Mouse (Mus musculus) urinary bladder, postnatal 36 days (tissue): ENCODE measurements at regions not wholly inside any gene's neighbourhood (a gene's known extent, or its start where the extent isn't known, plus 50 kb on each side); places are given as distances from the start of the nearest gene placed in this dataset.
A peak's percentile ranks its signal among the peaks of the same experiment; 100 is the strongest.

ENCODE experiments used
- DNase-seq, 2 experiments: peaks; one replicate each; pipeline ENCODE4 v3.0.0; 2022; ENCODE audit warnings: low spot score in 2 of 2, mixed read lengths in 1 of 2

DNA sequence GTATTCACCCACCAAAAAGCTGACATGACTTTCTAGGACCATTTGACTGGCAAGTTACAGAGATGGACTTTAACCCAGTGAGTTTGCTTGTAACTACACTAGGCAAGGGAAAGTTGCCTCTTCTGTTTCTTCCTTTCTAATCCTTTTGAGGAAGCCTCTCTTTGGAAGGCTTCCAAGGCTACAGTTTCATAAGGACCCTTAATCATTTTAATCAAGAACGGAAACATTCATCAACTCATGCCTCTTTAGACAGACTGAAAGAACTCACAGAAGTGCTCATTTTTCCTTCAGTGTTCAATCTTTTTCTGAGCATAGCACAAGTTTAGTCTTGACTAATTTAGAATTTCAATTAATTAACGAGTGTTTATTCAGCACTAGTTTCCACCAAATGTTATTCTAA lies 84.2 kb downstream of the Ddx1 start:
- no peak for DNase-seq

DNA sequence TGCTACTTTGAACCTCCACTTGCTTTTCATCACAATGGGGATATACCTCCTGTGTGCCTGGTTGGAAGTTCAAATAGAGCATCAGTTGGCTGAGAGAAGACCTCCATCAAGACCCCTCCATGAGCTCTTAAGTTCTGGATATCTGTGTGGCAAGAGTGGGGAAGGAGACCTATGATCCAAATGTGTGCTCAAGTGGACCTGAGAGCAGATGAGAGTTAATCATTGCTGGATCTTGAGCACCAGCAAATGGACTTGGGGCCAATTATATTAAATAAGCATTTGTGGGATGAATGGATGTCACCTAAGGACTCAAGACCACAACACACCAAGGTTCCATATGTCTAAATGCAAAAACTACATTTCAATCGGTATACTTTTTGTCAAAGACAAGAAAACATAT lies 88.0 kb downstream of the Ddx1 start:
- DNase-seq, result no peak

DNA sequence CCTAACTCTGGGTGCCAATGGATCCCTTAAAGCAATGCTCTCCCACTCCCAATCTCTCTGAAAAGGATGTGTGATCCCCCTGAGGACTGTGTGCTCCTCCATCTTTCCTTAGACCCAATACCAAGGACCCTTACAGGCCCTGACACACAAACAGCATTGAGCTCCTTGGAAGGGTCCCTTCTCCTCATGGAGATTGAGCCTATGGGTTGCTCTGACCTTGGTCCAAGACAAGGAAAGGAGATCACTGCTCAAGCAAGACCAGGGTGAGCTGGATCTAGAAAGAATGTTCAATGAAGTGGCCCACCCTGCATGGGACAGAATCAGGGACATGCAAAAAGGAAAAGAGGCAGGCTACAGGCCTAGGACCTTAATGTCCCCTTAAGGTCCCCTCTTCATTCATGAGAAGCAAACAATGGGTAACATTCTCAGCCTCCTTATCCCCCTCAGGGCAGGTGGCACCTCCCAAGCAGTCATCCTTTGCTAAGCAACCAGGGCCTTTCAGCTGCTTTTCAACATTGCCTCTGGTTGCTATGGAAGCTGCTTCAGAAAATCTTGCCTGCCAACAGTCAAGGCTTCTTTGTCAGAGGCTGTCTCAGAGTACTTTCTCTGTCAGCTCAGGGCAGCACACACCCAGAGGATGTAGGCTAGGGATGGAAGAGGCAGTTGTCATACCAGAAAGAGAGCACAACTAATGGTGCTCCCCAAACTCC lies 89.5 kb downstream of the Ddx1 start:
- DNase-seq, result no peak

DNA sequence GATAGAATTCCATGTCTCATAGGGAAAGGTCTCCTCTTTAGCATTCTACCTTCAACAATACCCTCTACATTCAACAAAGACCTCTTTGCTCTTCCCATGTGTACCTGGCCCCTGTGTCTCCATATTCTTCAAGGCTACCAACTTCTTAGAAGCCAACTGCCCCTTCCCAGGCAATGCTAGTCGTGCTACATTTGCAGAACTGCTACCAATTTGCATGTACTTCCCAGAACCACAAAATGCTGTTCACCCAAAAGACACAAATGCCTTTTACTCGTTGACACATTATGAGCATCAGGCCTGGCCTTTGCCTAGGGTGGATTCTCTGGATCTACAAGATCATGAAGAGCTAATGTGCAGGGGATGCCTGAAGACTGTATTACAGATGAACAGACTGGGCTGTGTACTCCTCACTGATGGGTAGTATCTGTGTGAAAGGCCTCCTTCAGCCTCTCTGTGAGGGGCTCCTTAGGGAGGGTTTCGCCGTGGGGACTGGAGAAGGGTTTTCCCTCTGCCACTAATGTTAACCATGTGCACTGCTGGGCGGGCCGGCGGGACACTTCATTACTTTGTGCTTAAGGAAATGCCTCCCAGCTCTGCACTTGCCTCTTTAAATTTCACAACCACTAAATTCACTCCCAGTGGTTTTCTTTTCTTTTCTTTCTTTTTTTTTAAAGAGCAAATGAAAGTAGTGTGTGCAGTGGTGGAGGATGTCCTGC lies 91.2 kb downstream of the Ddx1 start:
- no peak for DNase-seq

DNA sequence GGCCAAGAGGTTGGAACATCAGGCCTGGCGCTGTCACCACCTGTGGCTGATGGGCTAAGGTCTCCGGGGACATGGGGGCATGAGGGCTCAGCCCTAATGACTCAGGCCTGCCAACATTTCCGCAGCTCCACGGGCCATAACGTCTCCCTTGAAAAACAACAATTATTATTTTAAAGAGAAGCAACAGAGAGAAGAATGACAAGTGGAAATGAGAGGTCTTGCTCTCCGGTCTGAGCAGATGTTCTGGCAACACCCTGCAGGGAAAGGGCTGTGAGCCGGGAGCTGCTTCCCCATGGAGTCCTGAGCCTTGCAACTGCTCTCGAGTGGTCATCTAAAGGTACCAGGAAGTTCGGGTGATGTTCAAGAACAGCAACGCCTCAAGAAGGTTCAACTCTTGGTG lies 91.9 kb downstream of the Ddx1 start:
- no peak for DNase-seq

DNA sequence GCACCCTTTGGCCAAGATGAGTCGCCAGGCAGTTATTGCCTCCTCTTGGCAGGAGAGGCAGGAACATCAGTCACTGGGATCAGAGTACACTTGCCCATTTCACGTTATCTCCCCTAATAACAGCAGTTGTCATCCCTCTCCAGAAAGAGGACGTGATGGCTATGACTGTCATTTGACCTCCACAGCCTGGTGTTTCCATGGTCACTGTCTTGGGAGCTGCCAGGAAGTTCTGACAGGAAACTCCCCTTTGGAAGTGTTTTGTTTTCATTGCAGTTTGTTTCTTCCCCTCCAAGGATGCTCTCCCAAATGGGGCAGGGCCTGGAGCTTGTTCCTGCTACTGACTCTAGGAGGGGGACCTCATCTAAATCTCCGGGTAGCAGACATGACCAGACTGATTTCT lies 98.3 kb downstream of the Ddx1 start:
- no peak for DNase-seq

DNA sequence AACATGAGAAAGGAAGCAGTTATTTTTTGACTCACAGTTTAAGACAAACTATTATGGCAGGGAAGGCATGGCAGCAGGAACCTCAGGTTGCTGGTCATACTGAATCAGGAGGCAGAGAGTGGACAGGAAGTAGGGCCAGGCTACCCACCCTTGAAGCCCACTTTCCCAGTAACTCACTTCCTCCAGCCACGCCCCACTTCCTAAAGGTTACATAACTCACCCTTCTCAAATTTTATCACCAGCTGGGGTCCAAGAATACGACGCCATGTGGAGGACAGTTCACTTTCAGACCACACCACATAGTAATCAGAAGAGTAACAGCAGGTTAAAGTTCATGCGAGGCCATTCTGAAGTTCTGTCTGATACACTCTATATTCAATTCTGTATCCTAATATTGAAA lies 101.8 kb downstream of the Ddx1 start:
- DNase-seq, result no peak

DNA sequence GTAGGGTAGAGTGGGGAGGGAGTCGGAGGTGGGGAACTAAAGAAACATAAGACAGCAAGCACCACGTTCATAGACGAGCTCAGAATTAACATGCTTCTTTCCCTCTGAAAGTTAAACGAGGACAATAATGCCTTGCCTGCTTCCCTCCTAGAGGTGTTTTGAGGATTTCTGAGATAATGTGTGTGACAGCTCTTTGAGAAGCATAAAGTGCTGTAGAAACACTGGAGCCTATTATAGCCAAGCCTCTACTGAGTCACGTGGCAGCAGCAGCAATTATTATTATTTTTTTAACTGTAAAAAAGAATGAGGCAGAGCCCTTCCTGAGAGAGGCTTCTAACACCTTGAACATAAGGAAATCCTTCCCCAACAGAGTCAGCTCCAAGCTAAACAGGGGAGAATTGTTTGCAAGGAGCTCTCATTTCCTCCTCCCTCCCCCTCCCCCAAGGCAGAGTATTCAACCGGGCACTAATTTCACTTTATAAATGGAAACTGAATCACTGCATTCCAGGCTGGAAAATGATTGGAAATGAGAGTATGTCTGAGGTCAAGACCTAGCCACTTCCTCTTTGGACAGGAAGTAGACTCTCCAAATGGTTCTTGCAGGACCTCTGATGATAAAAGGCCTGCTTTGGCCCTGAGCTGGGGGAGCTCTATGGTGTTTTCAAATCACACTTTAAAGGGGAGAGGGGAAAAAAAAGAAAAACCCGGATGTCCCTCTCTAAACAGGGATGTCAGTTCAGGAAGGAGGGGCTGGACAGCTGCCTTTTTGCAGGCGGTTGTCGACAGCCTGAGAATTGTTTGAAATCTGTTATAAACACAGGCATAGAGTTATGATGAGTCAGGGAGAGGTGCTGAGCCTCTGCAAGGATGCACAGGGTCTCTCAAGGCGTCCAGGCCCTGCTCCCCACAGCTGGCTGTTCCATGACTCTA lies 103.6 kb downstream of the Ddx1 start:
- peak in 1 of 2 experiments; percentile 1 for DNase-seq

DNA sequence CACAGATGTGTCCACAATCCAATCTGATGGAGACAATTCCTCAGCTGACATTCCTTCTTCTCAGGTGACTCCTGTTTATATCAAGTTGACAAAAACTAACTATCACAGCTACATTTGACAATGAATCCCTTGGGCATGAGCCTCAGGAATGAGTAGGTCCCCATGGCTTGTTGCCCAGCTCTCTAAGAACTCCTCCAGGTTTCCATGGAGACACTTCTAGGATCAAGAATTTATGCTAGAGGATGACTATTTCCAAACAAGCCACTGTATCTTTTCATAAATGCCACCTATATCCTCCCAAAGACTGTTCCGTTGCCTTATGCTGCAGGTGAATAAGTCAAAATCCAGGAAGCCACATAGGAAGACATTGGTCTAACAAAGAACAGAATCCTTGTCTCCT lies 104.3 kb downstream of the Ddx1 start:
- DNase-seq, result no peak

DNA sequence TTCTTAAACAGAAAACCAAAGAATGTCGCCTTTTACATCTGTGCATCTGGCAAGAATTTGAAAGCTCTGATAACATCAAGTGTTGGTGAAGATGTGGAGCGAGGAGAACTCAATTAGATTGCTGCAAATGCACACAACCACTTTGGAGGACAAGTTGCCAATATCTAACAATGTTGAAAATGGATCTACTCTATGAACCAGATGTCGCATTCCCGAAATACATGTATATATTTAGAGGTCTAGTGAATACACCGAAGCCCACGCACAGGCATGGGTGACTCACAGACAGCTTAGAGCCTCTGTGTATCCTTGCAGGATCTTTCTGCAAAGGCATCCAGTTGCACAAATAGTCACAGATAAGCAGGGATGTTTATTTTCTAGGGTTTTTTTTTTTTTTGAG lies 108.4 kb downstream of the Ddx1 start:
- no peak for DNase-seq

DNA sequence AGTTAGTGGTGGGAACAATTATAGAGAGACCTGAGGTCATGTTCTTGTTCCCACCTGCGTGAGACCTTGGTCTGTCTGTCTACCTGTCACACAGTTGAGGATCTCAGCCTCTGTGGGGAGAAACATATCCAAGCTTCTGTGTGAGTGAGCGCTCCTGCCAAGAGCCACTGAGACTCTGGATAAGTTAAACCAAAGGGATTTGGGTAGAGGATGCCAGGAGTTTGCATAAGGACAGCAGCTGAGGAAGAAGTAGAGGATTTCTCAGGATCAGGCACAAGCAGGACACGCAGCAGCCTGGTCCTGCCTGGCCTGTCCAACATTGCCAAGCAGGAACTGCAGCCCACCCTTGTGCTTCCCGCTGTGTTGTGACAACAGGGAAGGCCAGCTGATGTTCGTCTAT lies 109.8 kb downstream of the Ddx1 start:
- no peak for DNase-seq

DNA sequence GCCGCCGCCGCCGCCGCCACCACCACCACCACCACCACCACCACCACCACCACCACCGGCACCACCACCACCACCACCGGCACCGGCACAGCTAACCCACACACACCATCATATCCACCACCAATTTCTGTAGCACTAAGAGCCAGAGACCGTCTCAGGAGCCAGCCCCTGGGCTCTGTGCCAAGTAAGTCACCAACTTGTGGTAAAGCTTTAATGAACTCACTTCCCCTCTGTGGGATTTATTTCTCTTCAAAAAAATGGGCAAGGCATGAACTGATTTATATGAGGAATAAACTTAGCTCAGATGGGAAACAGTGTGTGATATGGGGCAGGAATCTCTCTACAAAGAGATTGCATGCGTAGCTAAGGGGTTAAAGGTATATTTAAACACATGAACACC lies 114.8 kb downstream of the Ddx1 start:
- DNase-seq, result no peak

DNA sequence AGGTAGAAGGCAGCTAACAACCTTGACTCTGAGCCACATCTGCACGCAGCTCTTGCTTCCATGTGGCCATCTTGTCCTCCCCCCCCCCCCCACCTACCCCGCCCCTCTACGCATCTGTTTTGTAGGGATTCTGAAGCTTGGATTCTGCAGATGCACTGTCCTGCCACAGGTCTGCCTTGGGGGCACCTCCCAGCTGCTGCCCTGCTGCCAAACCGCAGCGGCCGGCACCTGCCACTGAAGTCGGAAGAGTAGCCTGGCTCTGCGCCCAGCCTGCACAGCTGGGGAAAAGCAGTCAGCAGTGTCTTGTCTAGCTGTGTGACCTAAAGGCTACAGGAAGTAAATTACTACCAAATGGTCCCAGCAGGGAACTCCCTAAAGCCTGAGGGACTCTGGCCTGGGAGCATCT lies 119.3 kb downstream of the Ddx1 start:
- DNase-seq, result no peak

DNA sequence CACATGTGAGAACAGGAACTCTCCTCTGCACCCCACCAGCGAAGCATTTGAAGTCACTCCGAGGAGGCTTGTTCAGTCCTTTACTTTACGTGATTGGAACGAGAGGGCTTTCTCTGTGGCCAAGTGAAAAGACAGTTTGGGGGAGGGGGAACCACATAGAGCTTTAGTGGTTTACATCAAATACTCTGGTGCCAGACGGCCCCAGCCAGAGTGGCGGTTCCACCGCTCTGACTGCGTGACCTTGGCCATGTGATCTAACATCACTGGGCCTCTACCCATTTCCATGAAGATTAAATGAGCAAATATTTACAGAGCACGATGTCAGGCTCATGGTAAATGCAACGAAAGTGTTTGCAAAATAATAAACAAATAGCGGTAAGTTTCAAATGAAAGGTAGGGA lies 121.6 kb downstream of the Ddx1 start:
- DNase-seq, result no peak

DNA sequence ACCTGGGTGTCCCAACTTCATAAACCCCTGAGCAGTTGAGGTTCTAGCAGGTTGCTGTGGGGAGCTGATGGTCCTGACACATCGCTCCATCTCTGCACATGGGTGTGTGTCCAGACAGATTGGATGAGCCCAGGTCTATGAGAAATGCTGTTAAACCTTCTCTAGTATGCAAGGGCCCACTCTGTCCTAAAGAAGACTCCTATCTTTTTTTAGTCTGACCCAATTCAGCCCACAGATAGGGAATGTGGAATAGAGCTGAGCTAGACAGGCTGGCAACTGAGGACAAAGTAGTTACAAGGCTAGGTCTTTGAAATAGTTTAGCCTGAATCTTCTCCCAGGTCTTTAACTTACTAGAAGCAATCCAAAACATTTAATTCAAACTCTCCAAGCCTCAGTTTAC lies 124.0 kb downstream of the Ddx1 start:
- DNase-seq, result no peak

DNA sequence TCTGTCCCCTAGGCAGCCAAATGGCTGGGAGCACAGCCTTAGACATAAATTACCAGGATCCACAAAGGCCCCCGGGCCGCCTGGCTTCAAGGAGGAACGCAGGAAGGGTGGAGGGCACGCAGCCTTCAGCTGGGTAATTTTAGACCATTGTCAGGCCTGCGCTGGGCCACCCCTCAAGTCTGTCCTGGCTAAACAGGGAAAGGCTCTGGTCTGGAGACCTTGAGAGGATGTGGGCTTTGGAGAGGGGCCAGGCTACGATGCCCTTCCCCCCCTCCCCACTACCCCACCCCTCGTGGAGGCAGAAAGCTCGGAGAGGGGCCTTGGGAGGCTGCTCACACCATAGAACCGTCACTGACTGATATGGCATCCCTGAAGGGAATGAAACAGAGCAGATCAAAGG lies 126.7 kb downstream of the Ddx1 start:
- DNase-seq, result no peak

DNA sequence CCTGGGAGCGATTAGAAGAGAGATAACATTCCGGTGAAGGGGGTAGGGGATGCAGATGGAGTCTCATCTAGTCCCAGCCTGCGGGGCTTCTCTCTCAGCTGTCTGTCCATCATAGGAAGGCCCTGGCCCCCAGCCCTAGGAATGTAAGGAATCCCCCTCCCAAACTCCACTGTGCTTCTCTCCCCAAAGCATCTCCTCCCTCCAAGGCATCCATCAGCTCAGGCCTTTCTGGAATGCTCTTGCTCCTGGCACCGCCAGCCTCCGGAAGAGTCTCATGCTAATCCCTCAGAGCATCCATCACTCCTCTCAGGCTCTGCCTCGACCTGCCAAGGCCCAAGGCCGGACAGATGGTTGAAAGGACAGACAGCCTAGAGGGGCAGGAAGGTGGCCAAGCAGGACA lies 128.4 kb downstream of the Ddx1 start:
- DNase-seq, result no peak

DNA sequence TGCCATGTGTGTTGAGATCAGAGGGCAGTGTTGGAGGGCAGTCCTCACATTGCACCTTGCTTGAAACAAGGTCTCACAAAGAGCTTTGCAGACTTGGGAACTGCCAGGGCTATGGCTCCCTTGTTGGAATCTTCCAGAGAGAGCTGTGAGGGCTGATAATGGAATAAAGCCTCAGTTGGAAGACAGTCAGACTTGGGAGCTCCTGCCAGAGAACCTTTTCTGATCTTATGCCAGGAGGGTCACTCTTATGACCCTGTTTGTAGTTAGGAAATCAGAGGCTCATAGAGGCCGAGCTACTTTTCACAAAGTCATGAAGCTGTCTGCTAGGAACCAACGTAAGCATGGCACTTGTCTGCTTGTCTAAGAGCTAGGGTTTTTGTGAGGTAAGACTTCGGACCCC lies 129.4 kb downstream of the Ddx1 start:
- DNase-seq, result peak in 1 of 2 experiments; percentile 13

DNA sequence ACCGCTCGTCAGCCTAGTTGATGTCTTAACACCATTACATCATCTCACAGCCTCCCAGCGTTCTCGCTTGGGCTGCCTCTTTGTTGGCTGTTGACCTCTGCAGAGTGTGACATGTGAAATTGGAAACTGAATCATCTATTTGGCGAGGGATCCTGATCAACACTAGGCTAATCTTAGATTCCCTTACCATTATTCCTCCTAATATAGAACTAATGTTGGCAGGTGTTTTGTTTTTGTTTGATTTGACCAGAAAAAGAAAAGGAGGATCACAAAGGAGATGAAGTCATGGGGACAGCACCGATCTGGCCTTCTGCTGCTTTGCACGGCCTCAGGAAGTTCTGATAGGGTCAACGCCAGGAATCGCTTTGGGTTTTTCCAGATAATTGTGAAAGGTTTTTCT lies 131.0 kb downstream of the Ddx1 start:
- no peak for DNase-seq

DNA sequence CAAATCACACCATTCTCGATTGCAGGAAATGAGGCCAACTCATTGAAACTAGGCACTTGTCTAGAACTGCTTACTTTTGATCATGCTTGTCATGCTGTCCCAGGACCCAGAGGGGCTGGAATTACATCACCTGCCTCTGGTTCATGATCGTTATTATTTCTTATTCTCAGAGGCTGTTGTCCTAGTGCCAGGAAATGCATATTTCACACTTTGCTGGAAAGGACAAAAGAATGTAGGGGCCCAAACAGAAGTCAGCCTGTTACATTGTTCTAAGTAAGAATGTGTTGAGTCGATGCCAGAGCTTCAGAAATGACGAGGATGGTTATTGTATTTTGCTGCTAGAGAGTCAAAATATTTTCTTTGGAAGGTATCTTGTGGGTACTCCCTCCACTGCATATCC lies 134.7 kb downstream of the Ddx1 start:
- DNase-seq, result no peak

DNA sequence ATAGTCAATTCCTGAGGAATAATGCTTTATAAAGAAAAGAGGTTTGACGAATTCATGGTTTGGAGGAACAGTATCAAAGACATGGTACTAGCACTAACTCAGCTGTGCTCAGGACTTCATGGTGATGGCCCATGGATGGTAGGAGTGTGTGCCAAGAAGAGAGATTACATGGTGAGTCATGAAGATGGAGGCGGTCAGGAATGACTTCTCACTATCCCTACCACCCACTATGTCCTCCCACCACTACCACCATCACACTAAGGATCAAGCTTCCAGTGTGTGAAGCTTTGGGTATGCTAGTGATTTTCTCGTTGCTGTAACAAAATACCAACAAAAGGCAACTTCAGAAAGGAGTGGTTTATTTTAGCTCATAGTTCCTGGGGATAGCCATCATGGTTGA lies 142.1 kb downstream of the Ddx1 start:
- no peak for DNase-seq

DNA sequence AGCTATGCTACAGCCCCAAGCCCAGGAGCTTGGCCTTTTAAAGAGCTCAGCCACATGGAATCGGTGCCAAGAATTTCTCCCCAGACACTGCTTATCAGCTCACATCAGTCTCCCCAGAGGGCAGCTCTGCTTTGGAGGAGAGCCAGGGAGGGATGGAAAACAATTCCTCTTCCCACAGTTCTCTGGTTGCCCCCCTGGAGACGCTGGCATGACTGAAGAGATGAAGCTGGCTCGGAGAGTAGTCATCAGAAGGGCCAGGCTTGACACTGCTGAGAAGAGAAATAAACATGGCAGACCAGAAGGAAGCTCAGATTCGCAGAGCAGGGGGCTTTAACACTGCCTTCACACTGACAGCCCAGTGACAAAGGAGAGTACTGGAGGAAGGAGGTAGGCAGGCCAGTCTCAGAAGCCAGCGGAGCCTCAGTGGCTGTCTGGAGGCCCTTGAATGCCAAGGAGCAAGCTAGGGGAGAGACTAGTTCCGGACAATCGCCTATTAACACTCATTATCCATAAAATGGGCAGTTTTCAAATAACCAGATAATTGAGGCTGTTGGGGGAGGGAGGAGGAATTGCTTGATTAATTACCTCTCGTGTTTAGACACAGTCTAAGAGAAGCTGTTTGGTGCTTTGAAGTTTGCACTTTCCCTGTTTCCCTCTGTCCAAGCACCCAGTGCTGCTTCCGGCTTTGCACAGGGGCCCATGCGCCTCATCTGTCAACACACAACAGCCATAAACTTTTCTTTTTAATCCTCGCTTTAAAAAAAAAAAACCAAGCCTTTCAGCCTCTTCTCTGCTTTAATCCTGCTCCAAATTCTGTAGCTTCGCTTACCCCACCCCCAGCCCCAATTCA lies 148.3 kb downstream of the Ddx1 start:
- DNase-seq, result no peak
